Mouse (Mus musculus) spleen, postnatal 10 days (tissue): Measurements from ENCODE around the gene Cd4.
"Not testable (repeated sequence)": the region's sequence is repeated elsewhere in the genome, so short reads cannot be mapped to it uniquely, and the experiment has no call there.

ENCODE experiments used
- DNase-seq, 2 experiments: peaks; one replicate each; pipeline ENCODE4 v3.0.0; 2021 to 2022; ENCODE audit warnings: low spot score in 2 of 2

Cd4 gene

DNA sequence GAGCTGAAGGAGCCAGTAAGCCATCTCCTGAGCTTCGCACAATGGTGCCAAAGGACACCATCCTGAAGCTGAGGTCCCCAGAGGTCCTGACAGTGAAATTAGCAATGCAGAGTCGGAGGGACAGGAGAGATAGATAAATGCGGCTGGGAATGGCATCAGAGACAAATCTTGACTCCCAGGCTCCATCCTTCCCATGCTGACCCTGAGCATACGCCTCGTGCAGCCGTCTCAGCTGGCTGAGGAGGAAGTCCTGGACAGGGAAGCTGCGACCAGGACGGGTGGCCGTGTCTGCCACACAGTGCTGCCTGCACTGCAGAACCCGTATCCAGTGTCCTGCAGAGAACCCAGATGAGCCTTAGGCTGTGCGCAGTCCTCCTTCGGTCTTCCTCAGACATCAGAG lies 33.4 kb downstream of the Cd4 start:
- DNase-seq, result no peak

DNA sequence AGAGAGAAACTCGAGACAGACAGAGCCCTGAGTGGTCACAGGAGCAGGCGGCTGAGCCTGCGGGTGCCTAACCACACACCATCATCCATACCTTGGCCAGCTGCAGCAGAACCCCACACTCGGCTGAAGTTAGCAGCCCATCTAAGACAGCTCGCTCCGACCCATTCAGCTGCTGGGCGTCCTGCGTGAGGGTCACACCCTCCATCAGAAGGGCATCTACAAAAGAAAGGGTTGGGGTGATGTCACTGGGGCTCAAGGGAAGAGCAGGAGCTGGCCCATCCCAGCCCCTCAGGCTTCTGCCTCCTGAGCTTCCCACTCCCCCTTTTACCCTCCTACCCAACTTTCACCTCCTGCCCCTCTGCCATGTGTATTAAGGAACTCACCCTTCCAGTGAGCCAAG lies 37.5 kb downstream of the Cd4 start:
- DNase-seq, result no peak

DNA sequence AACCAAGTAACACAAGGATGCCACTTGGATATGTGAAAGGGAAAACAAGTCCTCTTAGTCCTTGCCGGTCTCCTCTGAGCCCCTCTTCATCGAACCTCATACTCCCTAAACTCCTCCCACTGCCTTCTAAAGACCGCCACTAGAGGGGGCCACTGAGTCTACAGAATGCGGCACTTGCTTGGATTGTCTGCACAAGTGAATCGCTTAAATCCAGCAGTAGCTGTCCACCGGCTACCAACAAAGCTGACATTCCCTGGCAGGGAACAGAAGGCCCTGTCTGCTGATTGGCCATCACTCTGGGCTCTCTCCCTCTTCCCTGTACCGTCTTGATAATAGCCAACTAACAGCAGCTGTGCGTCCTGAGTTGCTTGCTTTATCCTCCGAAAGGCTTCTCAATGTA lies 40.7 kb downstream of the Cd4 start:
- DNase-seq, result peak; percentile 87 to 92

DNA sequence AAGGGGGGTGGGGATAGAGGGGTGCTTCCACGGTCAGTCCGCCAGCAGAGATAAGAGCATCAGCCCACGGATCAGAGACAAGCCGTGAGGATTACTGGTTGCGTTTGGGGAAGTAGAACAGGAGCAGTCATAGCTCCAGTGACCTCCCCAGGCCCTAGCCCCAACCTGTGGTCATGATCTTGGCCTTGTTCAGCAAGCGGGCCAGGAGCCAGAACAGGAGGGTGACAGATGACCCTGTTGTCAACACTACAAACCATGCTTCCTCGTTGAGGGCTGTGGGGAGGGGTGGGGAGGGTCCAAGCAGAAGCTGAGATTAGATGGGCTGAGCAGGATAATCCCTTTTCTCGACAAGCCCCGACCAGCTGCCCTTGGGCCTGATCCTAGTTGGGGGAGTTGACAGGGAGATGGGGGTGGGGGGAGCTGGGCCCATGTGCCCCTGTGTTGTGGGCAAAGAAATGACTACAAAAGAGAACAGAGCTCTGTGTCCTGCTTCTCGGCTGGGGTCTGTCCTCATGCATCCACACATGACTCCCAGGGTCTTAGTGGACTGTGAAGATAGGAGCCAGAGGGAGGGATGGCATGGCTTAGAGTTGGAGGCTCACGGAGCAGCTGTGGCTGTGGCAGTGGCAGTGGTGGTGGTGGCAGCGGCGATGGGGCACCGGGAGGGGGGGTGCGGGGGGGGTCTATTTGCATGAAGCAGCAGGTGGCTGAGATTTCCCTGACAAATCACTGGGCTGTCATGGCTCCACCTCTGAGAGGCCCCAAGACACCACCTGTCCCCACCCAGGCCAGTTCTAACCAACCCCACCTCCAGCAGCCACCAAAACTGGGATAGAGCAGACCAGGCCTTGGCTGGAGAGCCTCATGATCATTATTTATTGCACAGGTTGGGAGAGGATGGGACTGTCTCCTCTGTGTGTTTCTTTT lies 47.5 kb downstream of the Cd4 start, which contains the start of gene Gnb3:
Gene Gnb3 (minus strand): TSS at position 35 of the 927 bp plus-strand sequence.
- DNase-seq, result no peak

DNA sequence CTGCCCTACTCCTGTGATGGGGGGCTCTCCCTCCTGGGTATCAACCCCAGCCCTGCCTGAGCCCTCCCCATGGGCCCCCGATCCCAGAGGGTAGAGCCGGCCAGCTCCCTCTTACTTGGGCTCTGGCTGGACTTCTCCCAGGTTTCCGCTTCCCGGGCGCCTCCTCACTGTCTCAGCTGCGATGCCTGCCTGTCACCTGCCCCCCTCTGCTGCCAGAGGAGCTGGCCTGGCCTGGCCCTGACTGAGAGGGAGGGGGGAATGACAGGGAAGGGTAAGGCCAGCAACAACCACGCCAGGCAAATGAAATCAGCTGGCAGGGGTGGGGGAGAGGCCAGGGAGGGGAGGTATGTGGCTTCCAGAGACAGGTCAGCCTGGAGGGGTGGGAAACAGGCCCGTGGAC lies 48.2 kb downstream of the Cd4 start:
- no peak for DNase-seq

DNA sequence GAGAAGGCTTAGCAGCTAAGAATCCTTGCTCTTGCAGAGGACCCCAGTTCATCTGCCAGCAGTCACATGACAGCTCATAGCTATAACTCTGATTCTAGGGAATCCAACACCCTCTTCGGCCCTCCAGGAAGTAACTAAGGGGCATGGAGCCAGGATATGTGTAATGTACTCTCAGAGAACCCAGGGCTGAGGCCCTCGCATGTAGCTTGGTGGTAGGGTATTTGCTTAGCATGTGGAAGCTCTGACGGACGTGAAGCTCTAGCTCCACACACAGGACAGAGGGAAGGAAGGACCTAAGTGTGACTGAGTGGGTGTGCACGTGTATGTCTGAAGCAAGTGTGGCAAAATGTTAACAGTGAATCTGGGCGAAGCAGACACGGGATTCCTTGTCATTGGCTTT lies 51.6 kb downstream of the Cd4 start:
- DNase-seq, result no peak

DNA sequence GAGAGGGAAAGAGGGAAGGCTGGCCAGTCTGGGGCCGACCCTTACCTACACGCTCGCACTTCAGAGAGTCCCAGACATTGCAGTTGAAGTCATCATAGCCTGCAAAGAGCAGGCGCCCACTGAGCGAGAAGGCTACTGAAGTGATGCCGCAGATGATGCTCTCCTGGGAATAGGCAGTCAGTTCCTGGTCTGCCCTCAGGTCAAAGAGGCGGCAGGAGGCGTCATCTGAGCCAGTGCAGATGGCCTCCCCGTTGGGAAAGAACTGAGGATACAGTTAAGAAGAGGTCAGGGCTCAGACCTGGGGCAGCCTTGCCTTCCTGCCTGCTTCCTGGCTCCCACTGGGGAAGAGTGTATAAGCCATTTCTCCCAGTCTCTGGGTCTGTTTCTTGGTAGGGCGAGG lies 52.5 kb downstream of the Cd4 start:
- DNase-seq, result no peak

DNA sequence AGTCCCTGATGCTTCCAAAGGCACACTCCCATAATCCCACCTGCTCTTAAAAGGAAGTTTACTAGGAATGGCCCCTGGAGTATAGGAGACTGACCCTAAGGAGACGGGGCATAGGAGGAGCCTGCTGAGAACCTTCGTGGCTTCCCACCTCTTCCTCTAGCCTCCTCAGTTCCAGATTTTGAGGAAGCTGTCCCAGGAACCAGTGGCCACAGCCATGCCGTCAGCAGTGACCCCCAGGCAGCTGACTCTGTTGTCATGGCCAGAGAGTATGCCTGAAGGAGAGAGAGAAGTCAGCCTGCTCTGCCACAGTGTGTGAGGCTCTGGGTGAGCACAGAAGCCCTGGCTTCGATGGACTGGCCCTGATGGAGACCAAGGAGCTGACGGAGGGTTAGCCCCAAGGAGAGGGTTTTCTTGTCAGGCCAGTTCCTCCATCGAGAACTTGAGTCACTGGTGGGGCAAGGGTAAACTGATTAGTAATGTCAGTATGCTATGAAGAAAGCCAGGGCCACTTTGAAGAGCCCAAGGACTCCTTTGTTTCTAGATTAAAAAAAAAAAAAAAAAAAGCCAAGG lies 53.4 kb downstream of the Cd4 start:
- DNase-seq, result no peak

DNA sequence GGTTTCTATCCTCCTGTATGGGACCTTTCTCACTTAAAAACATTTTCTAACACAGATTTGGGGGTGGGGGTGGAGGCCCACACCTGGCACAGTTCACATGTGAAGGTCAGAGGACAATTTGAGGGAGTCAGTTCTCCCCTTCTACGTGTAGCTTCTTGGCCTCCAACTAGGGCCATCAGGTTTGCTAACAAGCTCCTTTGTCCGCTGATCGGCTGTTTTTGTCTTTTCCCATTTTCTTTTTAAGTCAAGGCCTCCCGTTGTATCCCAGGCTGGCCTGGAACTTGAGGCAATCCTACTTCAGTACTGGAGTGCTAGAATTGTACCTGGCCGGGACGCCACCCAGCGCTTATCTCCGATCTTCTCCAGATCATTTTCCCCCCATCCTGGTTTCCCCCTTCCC lies 56.4 kb downstream of the Cd4 start:
- no peak for DNase-seq

DNA sequence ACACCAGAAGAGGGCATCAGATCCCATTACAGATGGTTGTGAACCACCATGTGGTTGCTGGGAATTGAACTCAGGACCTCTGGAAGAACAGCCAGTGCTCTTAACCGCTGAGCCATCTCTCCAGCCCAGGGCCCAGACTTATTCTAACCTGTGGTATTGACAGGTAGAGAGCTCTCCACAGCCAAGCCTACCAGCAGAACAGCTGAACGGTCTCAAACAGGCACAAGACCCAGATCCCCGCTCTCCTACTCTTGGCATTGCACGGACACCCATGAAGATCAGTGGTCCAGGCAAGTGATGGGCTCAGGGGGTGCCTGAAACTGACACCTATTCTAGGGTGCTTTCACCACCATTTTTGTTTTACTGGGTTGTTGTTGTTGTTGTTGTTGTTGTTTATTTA lies 56.8 kb downstream of the Cd4 start:
- DNase-seq, result not testable (repeated sequence)

DNA sequence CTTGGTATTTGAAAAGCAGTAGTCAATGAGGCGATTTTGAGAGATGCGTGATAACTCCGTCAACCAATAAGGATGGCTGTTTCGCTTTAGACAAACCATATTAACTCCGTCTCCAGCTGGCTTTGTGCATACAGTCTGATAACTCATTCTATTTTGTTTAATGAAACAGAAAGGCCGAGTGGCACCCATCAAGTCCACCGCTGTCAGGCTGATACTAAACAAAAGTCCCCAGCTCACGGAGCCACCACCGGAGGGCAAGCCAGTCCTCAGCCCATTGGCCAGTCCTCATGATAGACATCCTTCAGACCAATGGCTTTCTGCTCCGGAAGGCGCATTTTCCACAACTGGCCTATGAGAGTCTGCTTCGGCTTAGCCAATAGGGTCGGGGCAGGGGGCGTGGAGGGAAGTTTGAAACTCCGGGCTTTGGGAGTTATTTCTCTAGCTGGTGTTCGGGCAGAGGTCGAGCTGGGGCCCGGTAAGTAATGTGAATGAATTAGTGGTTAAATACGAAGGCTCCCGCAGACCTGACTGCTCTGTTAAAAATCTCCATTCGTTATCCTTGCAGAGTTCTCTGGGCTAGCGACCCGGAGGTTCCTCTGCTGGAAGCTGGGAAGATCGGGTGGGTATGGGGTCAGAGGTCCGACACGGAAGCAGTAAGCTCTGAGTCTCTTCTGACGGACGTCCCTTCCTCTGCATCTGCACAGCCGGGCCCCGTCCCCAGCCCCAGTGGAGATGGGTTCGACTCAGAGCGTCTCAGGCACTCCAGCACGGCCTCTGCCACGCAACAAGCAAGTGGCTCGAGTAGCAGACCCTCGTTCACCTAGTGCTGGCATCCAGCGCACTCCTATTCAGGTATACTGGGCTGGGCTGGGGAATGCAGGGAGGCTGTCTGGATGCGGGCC lies 58.0 kb downstream of the Cd4 start:
- DNase-seq, result peak; percentile 86 to 95

DNA sequence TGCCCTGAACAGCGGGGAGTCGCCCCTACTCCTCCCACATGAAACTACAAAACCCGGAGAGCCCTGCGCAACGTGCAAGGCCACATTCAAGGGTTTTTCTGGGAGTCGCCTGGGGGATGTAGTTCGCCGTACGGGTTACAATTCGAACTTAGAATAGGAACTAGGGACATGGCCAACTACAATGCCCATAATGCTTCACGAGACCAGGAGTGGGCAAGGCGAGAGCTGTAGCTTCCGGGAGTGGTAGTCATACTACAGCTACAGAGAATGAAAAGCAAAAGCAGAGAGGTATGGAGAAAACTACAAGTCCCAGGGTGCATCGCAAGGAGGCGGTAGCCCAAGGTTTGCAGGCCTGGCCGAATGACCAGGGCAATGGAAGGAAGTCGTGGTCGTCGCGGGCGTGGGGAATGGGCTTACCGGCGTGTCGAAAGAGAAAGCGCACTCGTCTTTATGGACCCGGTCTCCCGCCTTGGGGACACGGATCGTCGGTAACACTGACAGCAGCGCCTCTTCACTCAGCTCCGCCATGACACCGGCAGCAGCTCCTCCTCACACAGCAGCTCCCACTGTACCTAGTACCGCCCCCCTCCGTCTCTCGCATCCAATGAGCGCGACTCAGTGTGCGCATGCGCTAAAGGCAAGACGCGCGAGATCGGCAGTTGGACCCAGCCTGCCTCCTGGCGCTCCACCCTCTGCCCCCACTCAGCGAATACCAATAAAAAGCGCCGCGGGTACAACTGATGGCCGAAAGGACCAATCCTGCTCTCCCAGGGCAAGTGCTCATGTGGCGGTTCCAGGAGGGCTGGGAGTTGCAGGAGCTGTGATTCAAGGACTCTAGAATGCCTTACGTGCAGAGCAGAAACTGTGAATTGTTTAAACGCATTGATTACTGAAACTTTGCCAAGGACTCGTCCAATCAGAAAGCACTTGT lies 58.9 kb downstream of the Cd4 start, which contains the start of the genes Usp5 and Cdca3:
Gene Usp5 (minus strand): TSS at position 617 of the 931 bp plus-strand sequence.
Gene Cdca3 (plus strand): TSS at position 680 of the 931 bp plus-strand sequence.
- DNase-seq, result peak; percentile 96 to 98

DNA sequence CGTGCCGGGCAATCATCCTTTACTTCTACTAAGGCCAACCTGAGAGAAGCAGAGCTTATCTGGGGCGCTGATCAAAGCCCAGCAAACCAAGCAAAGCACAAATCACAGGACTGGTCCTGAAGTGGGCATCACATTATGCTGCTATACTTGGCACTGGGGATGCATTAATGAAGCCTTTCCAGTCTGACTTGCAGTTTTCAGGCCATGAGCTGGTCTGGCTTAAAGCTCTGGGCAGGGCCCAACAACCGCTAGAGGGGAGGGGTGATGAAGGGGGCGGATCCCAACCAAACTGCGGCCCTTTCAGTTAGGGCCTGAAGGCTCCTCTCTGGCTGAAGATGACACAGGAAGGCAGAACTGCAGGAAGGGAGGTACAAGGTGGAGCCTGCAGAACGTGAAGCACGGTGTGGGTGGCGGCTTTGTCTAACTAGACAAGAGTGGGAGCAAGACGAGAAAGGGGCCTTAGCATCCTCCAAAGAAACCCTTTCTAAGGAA lies 59.9 kb downstream of the Cd4 start:
- DNase-seq, result peak in 1 of 2 experiments; percentile 50

DNA sequence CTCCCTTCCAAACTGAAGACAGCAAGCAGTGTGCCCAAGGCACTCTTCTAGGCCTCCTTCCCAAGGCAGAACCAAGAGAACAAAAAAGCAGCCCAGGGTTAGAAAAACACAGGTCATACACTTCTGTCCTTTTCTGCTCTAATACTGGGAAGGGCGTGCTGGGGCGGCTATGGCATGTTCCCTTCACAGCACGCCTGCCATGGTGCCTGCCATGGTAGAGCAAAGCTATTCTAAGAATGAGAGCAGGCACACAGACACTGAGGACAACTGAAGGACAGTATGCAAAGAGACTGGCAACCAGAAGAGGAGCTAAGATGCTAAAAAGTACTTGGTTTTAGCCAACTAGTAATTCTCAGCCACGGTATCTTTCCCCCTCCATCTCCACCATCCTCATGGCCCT lies 66.0 kb downstream of the Cd4 start:
- no peak for DNase-seq

DNA sequence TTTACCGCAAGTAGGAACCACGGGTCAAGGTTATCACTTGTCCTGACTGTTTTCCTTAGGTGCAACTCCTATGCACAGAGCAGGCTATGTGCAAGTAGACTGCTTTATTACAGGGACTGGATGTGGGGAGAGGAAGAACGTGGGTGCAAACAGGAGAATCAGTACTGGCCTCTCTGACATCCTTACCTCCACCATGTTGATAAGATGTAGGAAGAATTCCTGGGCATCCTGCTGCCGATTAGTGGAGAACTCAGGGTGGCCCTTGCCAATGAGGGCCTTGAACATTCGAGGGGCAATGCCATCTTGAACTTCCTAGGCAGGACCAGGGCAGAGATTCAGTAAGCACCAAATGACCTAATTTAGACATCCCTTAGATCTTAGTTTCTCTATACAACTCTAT lies 67.1 kb downstream of the Cd4 start:
- DNase-seq, result no peak

DNA sequence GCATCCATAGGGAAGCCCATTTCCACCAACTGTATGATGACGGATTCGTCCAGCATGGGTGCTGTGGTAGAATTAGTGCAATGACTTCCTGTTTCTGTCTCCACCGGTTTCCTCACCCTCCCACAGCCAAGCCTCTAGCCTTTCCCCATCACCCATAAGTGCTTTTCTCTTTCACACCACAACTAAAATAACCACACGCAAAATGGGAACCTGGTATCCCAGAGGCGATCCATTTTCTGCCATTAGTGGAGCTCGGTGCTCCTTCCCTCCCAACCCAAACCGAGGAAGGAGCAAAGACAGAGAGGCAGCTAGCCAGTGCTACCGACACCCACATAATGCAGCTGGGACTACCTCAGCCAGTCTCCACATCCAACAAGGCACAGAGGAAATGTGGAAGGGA lies 70.0 kb downstream of the Cd4 start:
- no peak for DNase-seq

DNA sequence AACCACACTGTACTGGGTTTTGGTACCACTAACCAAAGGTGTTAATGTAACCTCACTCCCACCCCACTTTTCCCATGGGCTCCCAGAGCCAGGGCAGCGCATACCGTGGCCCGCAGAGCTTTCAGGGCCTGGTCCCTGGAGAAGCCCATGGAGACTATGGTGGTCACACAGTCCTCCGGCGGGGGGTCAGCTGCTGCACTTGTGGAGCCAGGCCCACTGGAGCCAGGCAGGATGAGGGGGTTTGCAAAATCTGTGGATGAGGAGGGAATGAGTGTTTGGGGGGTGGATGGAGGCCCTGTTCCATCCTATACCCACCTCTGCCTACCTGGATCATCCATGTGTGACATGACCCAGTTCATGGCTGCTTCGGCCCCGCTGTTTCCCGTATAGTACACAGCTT lies 70.5 kb downstream of the Cd4 start:
- no peak for DNase-seq

DNA sequence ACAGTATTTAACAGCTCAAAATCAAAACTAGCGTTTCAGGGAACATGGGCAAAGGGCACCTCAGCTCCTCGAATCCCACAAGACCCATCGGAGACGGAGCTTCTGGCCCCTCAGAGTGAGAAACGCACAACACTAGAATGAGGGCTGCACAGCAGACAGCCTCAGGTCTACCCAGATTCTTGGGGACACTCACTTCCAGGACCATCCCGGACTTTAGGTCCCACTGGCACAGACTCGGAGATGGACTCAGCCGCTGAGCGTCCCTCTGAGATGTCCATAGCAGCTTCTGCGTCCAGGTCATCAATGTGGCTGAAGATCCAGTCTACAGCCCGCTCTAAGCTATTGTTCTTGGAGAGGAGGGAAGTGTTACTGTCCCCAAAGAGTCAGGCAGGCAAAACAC lies 70.9 kb downstream of the Cd4 start:
- no peak for DNase-seq

DNA sequence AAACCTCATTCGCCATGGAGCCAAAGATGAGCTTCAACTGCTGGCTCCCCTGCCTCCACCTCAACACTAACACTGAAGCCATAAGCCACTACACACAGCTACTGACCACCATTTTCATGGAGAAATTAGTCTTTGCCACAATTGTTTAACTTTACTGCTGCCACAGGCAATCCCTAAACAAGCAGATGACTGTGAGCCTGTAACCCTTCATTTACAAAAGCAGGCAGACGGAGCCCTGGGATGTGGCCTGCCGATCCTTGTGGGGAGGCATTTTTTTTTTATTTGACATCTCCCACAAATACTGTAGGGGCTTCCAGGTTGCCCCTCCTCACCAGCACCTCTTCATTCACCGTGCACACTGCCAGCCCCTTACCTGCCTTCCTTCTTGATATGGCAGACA lies 71.4 kb downstream of the Cd4 start:
- no peak for DNase-seq

DNA sequence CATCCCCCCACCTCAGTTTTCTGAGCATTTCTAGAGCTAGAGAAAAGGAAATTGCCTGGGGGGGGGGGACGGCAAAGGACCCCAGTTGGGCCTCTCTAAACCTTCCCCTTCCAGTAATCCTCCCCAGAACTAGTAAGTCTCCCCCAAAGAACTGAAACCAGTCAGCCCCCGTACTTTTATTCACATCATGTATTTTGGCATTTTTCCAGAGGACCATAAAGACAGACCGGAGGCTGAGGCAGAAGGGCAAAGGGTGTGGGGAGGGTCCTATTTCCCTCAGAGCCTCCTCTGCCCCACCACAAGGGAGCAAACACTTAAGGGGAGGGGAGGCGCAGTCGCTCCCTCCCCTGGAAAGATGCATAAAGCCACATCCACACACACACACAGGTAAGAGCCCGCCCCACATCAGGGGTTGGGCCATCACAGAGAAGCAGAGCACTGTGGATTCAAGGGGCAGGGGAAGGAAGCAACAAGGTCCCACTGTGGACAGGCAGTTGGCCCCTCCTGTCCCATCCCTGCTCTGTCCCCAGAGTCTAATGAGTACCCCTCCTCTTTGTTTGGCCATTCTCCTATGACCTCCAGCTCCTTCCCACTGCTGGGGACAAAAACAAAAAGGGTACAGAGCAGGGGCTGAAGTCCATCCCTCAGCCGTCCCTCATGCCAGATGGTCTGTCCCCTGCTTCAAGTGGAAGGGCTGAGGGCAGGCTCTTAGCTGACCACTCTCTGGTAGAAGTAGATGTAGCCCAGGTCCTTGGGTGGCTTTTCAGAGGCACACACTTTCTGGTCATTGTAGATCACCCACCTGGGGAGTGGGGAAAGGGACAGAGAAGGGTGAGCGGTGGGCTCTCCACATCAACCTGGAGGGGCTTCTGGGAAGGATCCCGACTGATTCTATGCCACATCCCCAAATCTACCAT lies 72.9 kb downstream of the Cd4 start:
- no peak for DNase-seq
